Mouse (Mus musculus): ENCODE data around the gene Psg26. TPM values are rescaled to one million over a fixed set of nuclear protein-coding genes. Genes with fewer than 3 reads are reported as not detected.
"Not testable (repeated sequence)": the region's sequence is repeated elsewhere in the genome, so short reads cannot be mapped to it uniquely, and the experiment has no call there.

Gene Psg26
- not detected in 2 replicates for total RNA-seq (2014; fragmentation: Nextera tagmentation)
- not detected in 2 replicates for total RNA-seq (2017)
- polyA plus RNA-seq (2012): not detected in 2 replicates

DNA sequence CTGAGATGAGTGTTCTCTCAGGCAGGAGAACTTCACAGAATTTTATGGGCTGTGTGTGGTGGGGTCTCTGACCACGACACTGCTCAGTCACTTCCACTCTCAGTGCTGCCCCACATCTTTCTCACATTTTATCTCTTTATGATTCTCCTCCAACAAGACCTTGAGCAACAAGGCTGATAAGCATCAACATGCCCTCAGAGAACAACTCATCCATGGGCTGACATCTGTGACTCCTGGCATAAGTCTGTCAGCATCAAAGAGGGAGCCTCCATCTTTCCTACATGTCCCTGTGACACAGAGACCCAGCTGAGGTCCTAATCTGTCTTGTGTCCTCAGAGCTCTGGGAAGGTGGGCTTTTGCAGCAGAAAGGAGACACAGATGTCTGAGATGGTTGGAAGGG lies at the start of gene Psg26:
Psg26 (minus strand) TSS at position 101 of the 400 bp plus-strand sequence.
- Histone ChIP-seq H3K36me3 (replicated peaks) (no peaks in the 10 kb centered on the region), H3K4me1 (ENCODE audit: insufficient read depth, low read depth, low read length) (no peaks in the 10 kb centered on the region), H3K9me3 (replicated peaks) (no peaks in the 10 kb centered on the region), H3K27me3 (ENCODE audit: insufficient read depth, low read length) (no peaks in the 10 kb centered on the region), H3K4me3 (ENCODE audit: low read depth, low read length) (no peak within 1 kb of the TSS)
- TF ChIP-seq GATA2 (IDR thresholded peaks at IDR 0.05; ENCODE audit: borderline replicate concordance, low read depth, low read length) (no peak), CTCF (IDR thresholded peaks at IDR 0.05; ENCODE audit: low read depth, low read length) (no peak), TAL1 (conservative IDR thresholded peaks at IDR 0.05; ENCODE audit: low read depth, low read length) (no peak), GATA1 (IDR thresholded peaks at IDR 0.05; ENCODE audit: borderline replicate concordance, low read length) (no peak), POLR2AphosphoS5 (IDR thresholded peaks at IDR 0.05; ENCODE audit: insufficient replicate concordance, low read depth, low read length) (no peak)
- DNase-seq (ENCODE audit: low spot score): no peak
- ATAC-seq (ENCODE audit: extremely low read depth, insufficient number of reproducible peaks, low FRiP score, poor library complexity, severe bottlenecking): no peak

DNA sequence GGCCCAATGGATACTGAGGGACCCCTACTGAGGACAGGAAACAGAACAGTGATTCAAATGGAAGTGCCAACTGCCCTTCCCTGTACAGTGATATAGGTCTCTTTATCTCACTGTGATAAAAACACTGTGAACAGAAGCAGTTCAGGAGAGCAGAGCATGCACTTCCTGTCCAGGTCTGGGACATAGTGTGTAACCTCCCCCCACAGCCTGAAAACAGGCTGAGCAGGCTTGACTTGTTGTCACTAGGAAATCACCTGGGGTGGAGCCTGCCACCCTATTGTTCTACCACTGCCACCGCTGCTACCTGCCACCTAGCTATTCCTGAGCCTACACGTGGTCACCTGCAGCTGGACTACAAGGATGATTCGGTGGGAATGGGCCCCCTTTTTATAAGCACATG lies 49.4 kb upstream of the Psg26 start:
- ATAC-seq (ENCODE audit: extremely low read depth, insufficient number of reproducible peaks, low FRiP score, poor library complexity, severe bottlenecking): no peak
- Histone ChIP-seq H3K4me3 (ENCODE audit: low read depth, low read length) (no peak overlapping the region), H3K9me3 (replicated peaks) (no peaks in the 10 kb centered on the region), H3K36me3 (replicated peaks) (no peaks in the 10 kb centered on the region), H3K27me3 (ENCODE audit: insufficient read depth, low read length) (no peaks in the 10 kb centered on the region), H3K4me1 (ENCODE audit: insufficient read depth, low read depth, low read length) (no peaks in the 10 kb centered on the region)
- TF ChIP-seq GATA1 (IDR thresholded peaks at IDR 0.05; ENCODE audit: borderline replicate concordance, low read length): no peak
- no peak for TF ChIP-seq GATA2 (IDR thresholded peaks at IDR 0.05; ENCODE audit: borderline replicate concordance, low read depth, low read length)
- no peak for TF ChIP-seq TAL1 (conservative IDR thresholded peaks at IDR 0.05; ENCODE audit: low read depth, low read length)
- no peak for DNase-seq (ENCODE audit: low spot score)

DNA sequence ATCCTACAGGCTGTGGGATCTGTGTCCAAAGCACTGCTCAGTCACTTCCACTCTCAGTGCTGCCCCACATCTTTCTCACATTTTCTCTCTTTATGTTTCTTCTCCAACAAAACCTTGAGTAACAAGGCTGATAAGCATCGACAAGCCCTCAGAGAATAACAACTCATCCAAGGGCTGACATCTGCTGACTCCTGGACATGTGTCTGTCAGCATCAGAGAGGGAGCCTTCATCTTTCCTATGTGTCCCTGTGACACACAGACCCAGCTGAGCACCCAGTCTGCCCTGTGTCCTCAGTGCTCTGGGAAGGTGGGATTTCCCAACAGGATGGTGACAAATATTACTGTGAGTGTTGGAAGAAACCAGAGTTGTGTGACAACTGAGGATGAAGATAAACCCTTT lies 48.2 kb upstream of the Psg26 start, which contains the start of gene Psg25:
Psg25 (minus strand) TSS at position 101 of the 400 bp plus-strand sequence.
- ATAC-seq (ENCODE audit: extremely low read depth, insufficient number of reproducible peaks, low FRiP score, poor library complexity, severe bottlenecking) (no peak), DNase-seq (ENCODE audit: low spot score) (no peak)
- Histone ChIP-seq H3K4me3 (ENCODE audit: low read depth, low read length) (no peak within 1 kb of the TSS), H3K4me1 (ENCODE audit: insufficient read depth, low read depth, low read length) (no peaks in the 10 kb centered on the region), H3K9me3 (replicated peaks) (no peaks in the 10 kb centered on the region), H3K36me3 (replicated peaks) (no peaks in the 10 kb centered on the region), H3K27me3 (ENCODE audit: insufficient read depth, low read length) (no peaks in the 10 kb centered on the region)
- TF ChIP-seq GATA2 (IDR thresholded peaks at IDR 0.05; ENCODE audit: borderline replicate concordance, low read depth, low read length) (no peak), GATA1 (IDR thresholded peaks at IDR 0.05; ENCODE audit: borderline replicate concordance, low read length) (no peak), CTCF (IDR thresholded peaks at IDR 0.05; ENCODE audit: low read depth, low read length) (no peak), TAL1 (conservative IDR thresholded peaks at IDR 0.05; ENCODE audit: low read depth, low read length) (no peak), POLR2AphosphoS5 (IDR thresholded peaks at IDR 0.05; ENCODE audit: insufficient replicate concordance, low read depth, low read length) (no peak)

DNA sequence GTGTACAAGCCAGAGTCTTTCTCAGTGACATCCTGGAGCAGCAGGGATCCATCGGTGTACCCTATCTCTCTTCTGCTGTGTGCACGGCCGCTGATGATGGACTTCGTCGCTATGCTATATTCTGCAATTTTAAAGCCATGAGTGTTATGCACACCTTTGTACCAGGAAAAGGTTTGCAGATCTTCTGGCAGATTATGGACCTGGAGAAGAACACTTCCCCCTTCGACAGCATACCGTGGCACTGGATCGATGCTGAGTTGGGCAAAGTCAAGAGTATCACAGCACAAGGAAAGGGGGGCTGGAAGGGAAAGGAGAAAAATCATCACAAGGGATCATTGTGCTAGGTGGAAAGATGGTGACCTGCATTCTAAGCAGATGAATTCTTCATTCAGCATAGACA lies 40.7 kb upstream of the Psg26 start:
- Histone ChIP-seq H3K4me3 (ENCODE audit: low read depth, low read length) (no peak overlapping the region), H3K9me3 (replicated peaks) (no peaks in the 10 kb centered on the region), H3K36me3 (replicated peaks) (no peaks in the 10 kb centered on the region), H3K27me3 (ENCODE audit: insufficient read depth, low read length) (no peaks in the 10 kb centered on the region), H3K4me1 (ENCODE audit: insufficient read depth, low read depth, low read length) (no peaks in the 10 kb centered on the region)
- DNase-seq (ENCODE audit: low spot score) (no peak), ATAC-seq (ENCODE audit: extremely low read depth, insufficient number of reproducible peaks, low FRiP score, poor library complexity, severe bottlenecking) (no peak)
- TF ChIP-seq GATA1 (IDR thresholded peaks at IDR 0.05; ENCODE audit: borderline replicate concordance, low read length) (no peak), GATA2 (IDR thresholded peaks at IDR 0.05; ENCODE audit: borderline replicate concordance, low read depth, low read length) (no peak), TAL1 (conservative IDR thresholded peaks at IDR 0.05; ENCODE audit: low read depth, low read length) (no peak), POLR2AphosphoS5 (IDR thresholded peaks at IDR 0.05; ENCODE audit: insufficient replicate concordance, low read depth, low read length) (no peak), CTCF (IDR thresholded peaks at IDR 0.05; ENCODE audit: low read depth, low read length) (no peak)

DNA sequence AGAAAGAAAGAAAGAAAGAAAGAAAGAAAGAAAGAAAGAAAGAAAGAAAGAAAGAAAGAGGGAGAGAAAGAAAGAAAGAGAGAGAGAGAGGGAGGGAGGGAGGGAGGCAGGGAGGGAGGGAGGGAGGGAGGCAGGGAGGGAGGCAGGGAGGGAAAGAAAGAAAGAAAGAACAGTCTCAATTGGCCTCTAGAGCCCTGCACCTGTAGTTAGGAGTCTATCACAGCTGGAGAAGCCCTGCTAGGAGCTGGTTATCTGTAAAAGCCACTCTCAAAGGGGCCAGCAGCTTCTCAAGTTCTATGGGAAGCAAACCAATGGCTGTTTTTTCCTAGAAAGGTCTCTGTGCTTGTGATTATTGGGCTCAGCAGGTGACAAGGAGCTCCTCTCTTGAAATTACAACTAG lies 28.9 kb upstream of the Psg26 start:
- H3K4me1 ChIP-seq (ENCODE audit: insufficient read depth, low read depth, low read length); H3K4me3 ChIP-seq (ENCODE audit: low read depth, low read length); H3K36me3 ChIP-seq (replicated peaks); H3K27me3 ChIP-seq (ENCODE audit: insufficient read depth, low read length); DNase-seq (ENCODE audit: low spot score); ATAC-seq (ENCODE audit: extremely low read depth, insufficient number of reproducible peaks, low FRiP score, poor library complexity, severe bottlenecking); H3K9me3 ChIP-seq (replicated peaks): not testable (repeated sequence)

DNA sequence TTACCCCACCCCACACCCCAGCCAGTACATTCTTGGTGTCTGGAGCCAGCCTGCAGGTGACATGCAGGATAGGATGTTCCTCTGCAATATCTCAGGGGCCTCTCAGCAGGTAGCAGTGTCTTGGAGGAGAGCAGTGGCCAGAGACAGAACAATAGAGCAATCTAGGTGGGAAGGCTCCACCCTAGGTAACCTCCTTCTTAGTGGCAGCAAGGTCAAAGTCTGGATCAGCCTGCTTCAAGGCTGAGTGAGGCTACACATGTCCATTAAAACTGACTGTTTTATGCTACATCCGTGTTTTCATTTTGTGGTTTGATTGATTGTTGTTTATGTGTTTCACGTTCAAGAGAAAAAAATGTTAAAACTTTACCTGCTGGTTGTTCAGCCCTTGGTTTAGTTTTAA lies 28.4 kb upstream of the Psg26 start:
- DNase-seq (ENCODE audit: low spot score); ATAC-seq (ENCODE audit: extremely low read depth, insufficient number of reproducible peaks, low FRiP score, poor library complexity, severe bottlenecking); H3K4me3 ChIP-seq (ENCODE audit: low read depth, low read length); H3K9me3 ChIP-seq (replicated peaks); H3K36me3 ChIP-seq (replicated peaks); H3K4me1 ChIP-seq (ENCODE audit: insufficient read depth, low read depth, low read length); H3K27me3 ChIP-seq (ENCODE audit: insufficient read depth, low read length): not testable (repeated sequence)

DNA sequence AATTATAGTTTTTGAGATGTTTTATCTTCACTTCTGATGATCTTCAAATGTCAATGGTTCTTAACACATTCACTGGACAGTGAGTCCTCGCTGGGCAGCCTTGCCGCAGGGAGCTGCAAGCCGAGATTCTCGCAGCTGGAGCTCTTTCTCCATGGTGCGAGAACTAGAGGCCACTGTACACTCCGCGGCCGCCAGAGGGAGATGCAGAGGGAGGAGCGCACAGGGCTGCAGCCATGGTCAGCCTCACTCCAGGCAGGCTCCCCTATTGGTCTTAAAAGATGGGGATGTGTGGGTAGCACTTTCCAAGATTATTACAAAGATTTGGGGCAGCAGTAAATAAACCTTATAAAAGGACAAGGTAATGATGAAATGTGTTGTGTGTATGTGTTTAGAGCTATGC lies 27.5 kb upstream of the Psg26 start:
- DNase-seq (ENCODE audit: low spot score): no peak

DNA sequence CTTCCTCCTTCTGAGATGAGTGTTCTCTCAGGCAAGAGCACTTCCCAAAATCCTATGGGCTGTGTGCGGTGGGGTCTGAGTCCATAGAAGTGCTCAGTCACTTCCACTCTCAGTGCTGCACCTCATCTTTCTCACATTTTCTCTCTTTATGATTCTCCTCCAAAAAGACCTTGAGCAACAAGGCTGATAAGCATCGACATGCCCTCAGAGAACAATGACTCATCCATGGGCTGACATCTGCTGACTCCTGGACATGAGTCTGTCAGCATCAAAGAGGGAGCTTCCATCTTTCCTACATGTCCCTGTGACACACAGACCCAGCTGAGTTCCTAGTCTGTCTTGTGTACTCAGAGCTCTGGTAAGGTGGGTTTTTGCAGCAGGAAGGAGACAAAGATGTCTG lies 52.0 kb downstream of the Psg26 start, which contains the start of gene Psg28:
Psg28 (minus strand) TSS at position 101 of the 400 bp plus-strand sequence.
- not testable (repeated sequence) for H3K4me3 ChIP-seq (ENCODE audit: low read depth, low read length); H3K4me1 ChIP-seq (ENCODE audit: insufficient read depth, low read depth, low read length); H3K36me3 ChIP-seq (replicated peaks); H3K27me3 ChIP-seq (ENCODE audit: insufficient read depth, low read length); H3K9me3 ChIP-seq (replicated peaks); ATAC-seq (ENCODE audit: extremely low read depth, insufficient number of reproducible peaks, low FRiP score, poor library complexity, severe bottlenecking); DNase-seq (ENCODE audit: low spot score)

More for the DNA sequence above, 27.5 kb upstream of the Psg26 start:
- no peak overlapping the region for H3K4me3 ChIP-seq (ENCODE audit: low read depth, low read length)
- no peaks in the 10 kb centered on the region for H3K27me3 ChIP-seq (ENCODE audit: insufficient read depth, low read length)
- H3K9me3 ChIP-seq (replicated peaks): no peaks in the 10 kb centered on the region
- TF ChIP-seq GATA2 (IDR thresholded peaks at IDR 0.05; ENCODE audit: borderline replicate concordance, low read depth, low read length): no peak
- TF ChIP-seq GATA1 (IDR thresholded peaks at IDR 0.05; ENCODE audit: borderline replicate concordance, low read length): no peak
- no peak for TF ChIP-seq CTCF (IDR thresholded peaks at IDR 0.05; ENCODE audit: low read depth, low read length)
- no peak for TF ChIP-seq TAL1 (conservative IDR thresholded peaks at IDR 0.05; ENCODE audit: low read depth, low read length)
- no peak for TF ChIP-seq POLR2AphosphoS5 (IDR thresholded peaks at IDR 0.05; ENCODE audit: insufficient replicate concordance, low read depth, low read length)
- ATAC-seq (ENCODE audit: extremely low read depth, insufficient number of reproducible peaks, low FRiP score, poor library complexity, severe bottlenecking): no peak
- H3K4me1 ChIP-seq (ENCODE audit: insufficient read depth, low read depth, low read length): no peaks in the 10 kb centered on the region
- no peaks in the 10 kb centered on the region for H3K36me3 ChIP-seq (replicated peaks)
